In the genomic region with DNA sequence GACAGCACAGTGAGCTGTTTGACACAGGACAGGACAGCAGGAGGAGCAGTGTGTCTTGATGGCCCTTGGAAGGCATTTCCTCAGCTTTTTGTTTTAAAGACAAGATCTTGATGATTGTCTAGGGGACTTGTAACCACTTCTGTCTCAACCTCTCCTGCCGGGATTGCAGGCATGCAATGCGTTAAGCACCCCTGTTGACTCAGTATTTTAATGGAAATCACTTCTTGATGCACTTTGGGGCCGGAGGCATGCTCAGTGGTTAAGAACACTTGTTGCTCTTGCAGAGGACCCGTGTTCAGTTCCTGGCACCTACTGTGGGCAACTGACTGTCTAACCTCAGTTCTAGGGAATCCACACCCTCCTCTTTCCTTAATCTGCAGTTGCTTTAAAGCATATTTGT, we compare ENCODE assay signal across 18 mouse cellular contexts.
"Had no signal": no experiment of that assay in that cellular context is flagged by ENCODE, and none has a peak within 500 bp of the region (broad histone marks: within the 10 kb centered on the region; RNA-seq: fewer than 3 reads in every experiment).

No protein-coding gene starts in this region.

- H3K4me1 ChIP-seq: lung, embryonic 15.5 days; midbrain, embryonic 10.5 days; midbrain, embryonic 12.5 days; midbrain, embryonic 15.5 days; neural tube, embryonic 12.5 days had no signal

- DNase-seq: liver, postnatal 0 days; lung, adult 2 months; lung, postnatal 14 days; lung, postnatal 36 days; right cerebral cortex, postnatal 14 days; thymus, adult 2 months; thymus, postnatal 25 days; thymus, postnatal 4 days had no signal

- H3K27ac ChIP-seq: lung, embryonic 15.5 days; macrophage; midbrain, embryonic 10.5 days; midbrain, embryonic 12.5 days; midbrain, embryonic 15.5 days; neural tube, embryonic 12.5 days; stomach, embryonic 15.5 days; stomach, postnatal 0 days had no signal

- H3K4me2 ChIP-seq: lung, embryonic 15.5 days; midbrain, embryonic 12.5 days; midbrain, embryonic 15.5 days; neural tube, embryonic 12.5 days; stomach, embryonic 15.5 days had no signal

- H3K9ac ChIP-seq: liver, postnatal 0 days; lung, embryonic 15.5 days; midbrain, embryonic 12.5 days; midbrain, embryonic 15.5 days; neural tube, embryonic 12.5 days; stomach, embryonic 15.5 days had no signal

- H3K9me3 ChIP-seq: lung, embryonic 15.5 days; megakaryocyte, embryonic 14.5 days; midbrain, embryonic 10.5 days; midbrain, embryonic 12.5 days; midbrain, embryonic 15.5 days; neural tube, embryonic 12.5 days; stomach, embryonic 15.5 days had no signal

- H3K4me3 ChIP-seq: lung, embryonic 15.5 days; megakaryocyte, embryonic 14.5 days; midbrain, embryonic 10.5 days; midbrain, embryonic 12.5 days; midbrain, embryonic 15.5 days; neural tube, embryonic 12.5 days; stomach, embryonic 15.5 days had no signal

- H3K27me3 ChIP-seq: lung, embryonic 15.5 days; megakaryocyte, embryonic 14.5 days; midbrain, embryonic 12.5 days; midbrain, embryonic 15.5 days; neural tube, embryonic 12.5 days; stomach, embryonic 15.5 days had no signal

- ATAC-seq: liver, postnatal 0 days; lung, postnatal 0 days; midbrain, embryonic 15.5 days had no signal
